Mouse (Mus musculus): ENCODE data around the gene Prmt8. TPM values are rescaled to one million over a fixed set of nuclear protein-coding genes. Genes with fewer than 3 reads are reported as not detected.

Prmt8 gene
- polyA plus RNA-seq, 1 experiment, result not detected

DNA sequence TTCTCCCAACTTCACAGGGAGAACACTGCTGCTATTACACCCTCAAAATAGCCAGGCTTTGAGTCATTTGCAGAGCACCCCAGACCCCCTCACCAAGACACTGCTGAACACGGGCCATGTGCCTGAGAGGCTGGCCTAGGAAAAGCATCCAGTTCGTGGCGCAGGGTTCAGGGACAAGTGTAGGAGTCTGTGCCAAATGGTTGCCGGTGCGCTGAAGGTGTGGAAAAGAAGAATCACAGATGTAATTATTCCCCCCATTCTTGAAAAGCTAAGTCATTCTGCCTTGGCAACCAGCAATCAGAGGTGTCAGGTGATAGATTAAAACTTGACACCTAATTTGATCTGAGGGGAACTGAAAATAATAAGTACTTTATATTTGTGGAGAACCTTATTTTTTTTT lies 109.8 kb downstream of the Prmt8 start:
- no peak overlapping the region for H3K4me3 ChIP-seq (ENCODE audit: control insufficient read depth, insufficient read depth, low read length)
- 92% methylated on average over 5 of the region's 5 CpGs for WGBS
- TF ChIP-seq CTCF (IDR thresholded peaks at IDR 0.05; ENCODE audit: borderline replicate concordance, control insufficient read depth, extremely low read depth, insufficient read depth, low read length, poor library complexity) (no peak), POLR2A (IDR thresholded peaks at IDR 0.05; ENCODE audit: control insufficient read depth, extremely low read depth, insufficient read depth, low read length, poor library complexity) (no peak)

DNA sequence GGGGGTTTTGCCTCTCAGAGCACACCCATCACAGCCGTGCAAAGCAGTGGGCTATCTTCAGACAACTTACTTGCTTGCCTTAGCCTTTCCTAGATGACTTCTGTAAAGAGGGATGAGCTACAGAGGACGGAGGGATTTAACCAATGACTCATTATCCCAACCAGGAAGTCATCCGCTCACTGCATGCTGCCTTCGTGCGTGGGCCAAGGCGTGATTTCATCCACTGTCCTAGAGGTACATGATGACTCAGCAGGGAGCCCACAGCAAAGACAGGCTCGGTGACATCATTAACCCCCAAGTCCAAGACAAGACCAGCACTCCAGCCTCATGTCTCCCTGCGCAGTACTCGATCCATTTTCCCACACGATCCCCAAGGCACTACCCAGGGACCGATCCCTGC lies 112.1 kb downstream of the Prmt8 start:
- no peaks in the 10 kb centered on the region for H3K27me3 ChIP-seq (ENCODE audit: control insufficient read depth, insufficient read depth, low read length)
- 94% methylated on average over 11 of the region's 11 CpGs for WGBS
- no peaks in the 10 kb centered on the region for H3K36me3 ChIP-seq (ENCODE audit: control insufficient read depth, insufficient read depth, low read length)
- H3K27ac ChIP-seq (ENCODE audit: control insufficient read depth, insufficient read depth, low read length), result no peak overlapping the region
- no peak for TF ChIP-seq CTCF (IDR thresholded peaks at IDR 0.05; ENCODE audit: borderline replicate concordance, control insufficient read depth, extremely low read depth, insufficient read depth, low read length, poor library complexity)
- no peak for TF ChIP-seq POLR2A (IDR thresholded peaks at IDR 0.05; ENCODE audit: control insufficient read depth, extremely low read depth, insufficient read depth, low read length, poor library complexity)
- no peak overlapping the region for H3K4me3 ChIP-seq (ENCODE audit: control insufficient read depth, insufficient read depth, low read length)
- DNase-seq, result no peak
- H3K4me1 ChIP-seq (replicated peaks; ENCODE audit: control insufficient read depth, insufficient read depth, low read length), result no peaks in the 10 kb centered on the region

More for the DNA sequence above, 109.8 kb downstream of the Prmt8 start:
- no peak for DNase-seq
- Histone ChIP-seq H3K27ac (ENCODE audit: control insufficient read depth, insufficient read depth, low read length) (no peak overlapping the region), H3K36me3 (ENCODE audit: control insufficient read depth, insufficient read depth, low read length) (no peaks in the 10 kb centered on the region), H3K27me3 (ENCODE audit: control insufficient read depth, insufficient read depth, low read length) (no peaks in the 10 kb centered on the region), H3K4me1 (replicated peaks; ENCODE audit: control insufficient read depth, insufficient read depth, low read length) (no peaks in the 10 kb centered on the region)

DNA sequence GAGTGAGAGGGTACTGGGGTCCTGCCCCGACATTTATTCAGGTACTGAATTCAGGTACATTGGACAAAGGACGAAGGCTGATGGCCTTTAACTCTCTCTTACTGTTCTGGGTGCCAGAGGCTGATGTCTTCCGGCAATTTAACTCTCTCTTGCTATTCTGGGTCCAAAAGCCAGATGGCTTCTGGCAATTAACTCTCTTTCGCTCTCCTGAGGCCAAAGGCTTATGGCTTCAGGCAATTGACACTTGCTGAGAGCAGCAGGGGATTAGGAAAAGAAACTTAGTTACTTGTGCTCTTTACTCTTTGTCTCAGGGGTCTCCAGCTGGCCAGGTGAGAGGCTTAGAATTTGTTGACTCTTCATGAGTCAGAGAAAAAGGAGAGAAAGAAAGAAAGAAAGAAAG lies 113.3 kb downstream of the Prmt8 start:
- no peak for DNase-seq
- H3K36me3 ChIP-seq (ENCODE audit: control insufficient read depth, insufficient read depth, low read length), result no peaks in the 10 kb centered on the region
- WGBS, result 93% methylated on average over 4 of the region's 4 CpGs
- H3K4me1 ChIP-seq (replicated peaks; ENCODE audit: control insufficient read depth, insufficient read depth, low read length), result no peaks in the 10 kb centered on the region
- H3K27ac ChIP-seq (ENCODE audit: control insufficient read depth, insufficient read depth, low read length), result no peak overlapping the region
- no peak overlapping the region for H3K4me3 ChIP-seq (ENCODE audit: control insufficient read depth, insufficient read depth, low read length)
- TF ChIP-seq CTCF (IDR thresholded peaks at IDR 0.05; ENCODE audit: borderline replicate concordance, control insufficient read depth, extremely low read depth, insufficient read depth, low read length, poor library complexity) (no peak), POLR2A (IDR thresholded peaks at IDR 0.05; ENCODE audit: control insufficient read depth, extremely low read depth, insufficient read depth, low read length, poor library complexity) (no peak)
- no peaks in the 10 kb centered on the region for H3K27me3 ChIP-seq (ENCODE audit: control insufficient read depth, insufficient read depth, low read length)

GRCm38 (mm10) chr6:127641077-127641801 lies 128.0 kb downstream of the Prmt8 start:
- Histone ChIP-seq H3K27ac (ENCODE audit: control insufficient read depth, insufficient read depth, low read length) (no peak overlapping the region), H3K4me3 (ENCODE audit: control insufficient read depth, insufficient read depth, low read length) (no peak overlapping the region), H3K27me3 (ENCODE audit: control insufficient read depth, insufficient read depth, low read length) (no peaks in the 10 kb centered on the region), H3K36me3 (ENCODE audit: control insufficient read depth, insufficient read depth, low read length) (no peaks in the 10 kb centered on the region), H3K4me1 (replicated peaks; ENCODE audit: control insufficient read depth, insufficient read depth, low read length) (no peaks in the 10 kb centered on the region)
- WGBS, result 91% methylated on average over 8 of the region's 8 CpGs
- TF ChIP-seq CTCF (IDR thresholded peaks at IDR 0.05; ENCODE audit: borderline replicate concordance, control insufficient read depth, extremely low read depth, insufficient read depth, low read length, poor library complexity) (no peak), POLR2A (IDR thresholded peaks at IDR 0.05; ENCODE audit: control insufficient read depth, extremely low read depth, insufficient read depth, low read length, poor library complexity) (no peak)
- no peak for DNase-seq

Other genes starting within 250 kb of the Prmt8 start
- 6.2 and 6.6 TPM in 2 replicates for gene Cracr2a, start 208.1 kb downstream of the Prmt8 start, polyA plus RNA-seq (2012; rRNA removed)
- gene Tspan11, start 118.1 kb upstream of the Prmt8 start, polyA plus RNA-seq (2012; rRNA removed), result 1.4 and 2.4 TPM in 2 replicates